Mouse (Mus musculus) limb, embryonic 14.5 days (tissue): ENCODE measurements around the gene Eif4e1b. TPM values are rescaled to one million over a fixed set of nuclear protein-coding genes. Genes with fewer than 3 reads are reported as not detected.

Experiments used
- ATAC-seq: fragments of 200-750 bp; cut with Nextera tagmentation; 2 replicates; pipeline ENCODE4 v1.8.0; 2017; ENCODE audit warnings: low read depth, moderate number of reproducible peaks, moderate TSS enrichment; ENCODE audit not compliant: low FRiP score
- DNase-seq: peaks from one replicate; pipeline ENCODE4 v3.0.0-alpha.2; 2015; ENCODE audit warnings: low spot score
- H3K27ac ChIP-seq: fragments of 300-500 bp; sonication (generic); replicated peaks from 2 replicates; pipeline ENCODE4 v1.5.1; 2014; ENCODE audit warnings: low read depth, mild to moderate bottlenecking, low read length, moderate library complexity, mixed read lengths
- H3K27me3 ChIP-seq: fragments of 300-500 bp; sonication (generic); 2 replicates; pipeline ENCODE4 v1.6.1; 2014; ENCODE audit warnings: low read length, mixed read lengths; ENCODE audit not compliant: control insufficient read depth, insufficient read depth
- H3K36me3 ChIP-seq: fragments of 300-500 bp; sonication (generic); 2 replicates; pipeline ENCODE4 v1.6.1; 2014; ENCODE audit warnings: mild to moderate bottlenecking, low read length, moderate library complexity, mixed read lengths; ENCODE audit not compliant: control insufficient read depth, insufficient read depth
- H3K4me1 ChIP-seq: fragments of 300-500 bp; sonication (generic); 2 replicates; pipeline ENCODE4 v1.6.1; 2014; ENCODE audit warnings: antibody characterized with exemption, low read length, mixed read lengths; ENCODE audit not compliant: control insufficient read depth, insufficient read depth
- H3K4me2 ChIP-seq: fragments of 300-500 bp; sonication (generic); replicated peaks from 2 replicates; pipeline ENCODE4 v1.6.1; 2014; ENCODE audit warnings: low read depth, mild to moderate bottlenecking, low read length, moderate library complexity; ENCODE audit not compliant: severe bottlenecking
- H3K4me3 ChIP-seq: fragments of 300-500 bp; sonication (generic); replicated peaks from 2 replicates; pipeline ENCODE4 v1.5.1; 2014; ENCODE audit warnings: low read length
- H3K9ac ChIP-seq: fragments of 300-500 bp; sonication (generic); 2 replicates; pipeline ENCODE4 v1.6.1; 2014; ENCODE audit warnings: mild to moderate bottlenecking, low read depth, low read length, moderate library complexity; ENCODE audit not compliant: severe bottlenecking
- H3K9me3 ChIP-seq: fragments of 300-500 bp; sonication (generic); 2 replicates; pipeline ENCODE4 v1.6.1; 2016; ENCODE audit warnings: low read length; ENCODE audit not compliant: control insufficient read depth
- POLR2A ChIP-seq: fragments of 200-500 bp; IDR thresholded peaks from 2 replicates; pipeline ENCODE4 v1.8.0; 2012; ENCODE audit warnings: inconsistent platforms, mild to moderate bottlenecking, moderate library complexity, borderline replicate concordance; ENCODE audit not compliant: insufficient read depth, insufficient read length; ENCODE audit errors: extremely low read depth
- WGBS: fragments of 180-500 bp; shearing (Covaris S2); extraction: QIAGEN DNeasy Blood & Tissue Kit; methylation state at CpG from one replicate; pipeline ENCODE4 v1.1.7; 2014; 5-methylcytosine and 5-hydroxymethylcytosine counted together
- polyA plus RNA-seq, 2 experiments: library from polyadenylated mRNA; depleted of rRNA in 1 of 2; stranded (reverse) in 1 of 2; unstranded in 1 of 2; fragments of >200 nt; fragmentation: Nextera tagmentation in 1 of 2; extraction: Ambion mirVana in 1 of 2; gene quantifications; 2 replicates each; pipeline versions ENCODE4 v1.2.1 to v1.2.3; 2012 to 2014

The Eif4e1b gene
- polyA plus RNA-seq, 2 experiments = not detected

GRCm38 (mm10) chr13:54760164-54760795, 23.5 kb upstream of the Eif4e1b start:
- Histone ChIP-seq H3K4me3 (no peak overlapping the region), H3K4me2 (no peak overlapping the region), H3K27me3 (peaks cover 30% of the 10 kb centered on the region), H3K9me3 (no peaks in the 10 kb centered on the region), H3K9ac (no peak overlapping the region), H3K27ac (no peak overlapping the region), H3K36me3 (no peaks in the 10 kb centered on the region), H3K4me1 (peaks cover 6% of the 10 kb centered on the region)
- DNase-seq (peak; percentile 54), ATAC-seq (no peak)
- 37% methylated on average over 8 of the region's 8 CpGs for WGBS
- no peak for TF ChIP-seq POLR2A

- H3K4me2 ChIP-seq = no peak overlapping the region
- peaks cover 8% of the 10 kb centered on the region for H3K4me1 ChIP-seq
- no peak overlapping the region for H3K9ac ChIP-seq
- H3K36me3 ChIP-seq = no peaks in the 10 kb centered on the region
- no peak overlapping the region for H3K4me3 ChIP-seq
- DNase-seq (no peak), ATAC-seq (no peak)
- H3K27me3 ChIP-seq = peaks cover 36% of the 10 kb centered on the region
- H3K27ac ChIP-seq = no peak overlapping the region
- no peak for TF ChIP-seq POLR2A
- no peaks in the 10 kb centered on the region for H3K9me3 ChIP-seq
- WGBS = 72% methylated on average over 7 of the region's 7 CpGs
These were observed 22.9 kb upstream of the Eif4e1b start for GRCm38 (mm10) chr13:54760906-54761305.

- Histone ChIP-seq H3K27me3 (peaks cover 44% of the 10 kb centered on the region), H3K9me3 (no peaks in the 10 kb centered on the region), H3K27ac (no peak overlapping the region), H3K36me3 (no peaks in the 10 kb centered on the region), H3K9ac (no peak overlapping the region), H3K4me1 (peaks cover 2% of the 10 kb centered on the region; the same call in 1 of the 2 replicates), H3K4me3 (peak overlapping the region; percentile 32), H3K4me2 (peak overlapping the region; percentile 42)
- ATAC-seq (no peak), DNase-seq (no peak)
- 5% methylated on average over 41 of the region's 44 CpGs for WGBS
- no peak for TF ChIP-seq POLR2A
These were observed 18.3 kb upstream of the Eif4e1b start for GRCm38 (mm10) chr13:54765281-54766191.

GRCm38 (mm10) chr13:54766192-54766768, 17.5 kb upstream of the Eif4e1b start, which contains the start of gene Sncb:
Gene Sncb, minus strand, starts transcription at chr13:54766595.
- peaks cover 44% of the 10 kb centered on the region for H3K27me3 ChIP-seq
- H3K36me3 ChIP-seq = no peaks in the 10 kb centered on the region
- H3K4me3 ChIP-seq = peak within 1 kb of the TSS; percentile 32
- under 1% methylated on average over 35 of the region's 35 CpGs for WGBS
- ATAC-seq (no peak), DNase-seq (no peak)
- peaks cover 2% of the 10 kb centered on the region; the same call in 1 of the 2 replicates for H3K4me1 ChIP-seq
- H3K27ac ChIP-seq = no peak within 1 kb of the TSS
- H3K9me3 ChIP-seq = no peaks in the 10 kb centered on the region
- H3K9ac ChIP-seq = no peak within 1 kb of the TSS
- peak within 1 kb of the TSS; percentile 42 for H3K4me2 ChIP-seq
- TF ChIP-seq POLR2A = no peak

- H3K9me3 ChIP-seq = no peaks in the 10 kb centered on the region
- TF ChIP-seq POLR2A = no peak
- H3K9ac ChIP-seq = no peak overlapping the region
- DNase-seq (no peak), ATAC-seq (no peak)
- no peak overlapping the region for H3K4me3 ChIP-seq
- H3K27ac ChIP-seq = no peak overlapping the region
- peaks cover 44% of the 10 kb centered on the region for H3K27me3 ChIP-seq
- H3K4me2 ChIP-seq = no peak overlapping the region
- 62% methylated on average over 4 of the region's 4 CpGs for WGBS
- no peaks in the 10 kb centered on the region for H3K36me3 ChIP-seq
- peaks cover 2% of the 10 kb centered on the region; the same call in 1 of the 2 replicates for H3K4me1 ChIP-seq
These were observed 16.8 kb upstream of the Eif4e1b start for GRCm38 (mm10) chr13:54767012-54767411.
